Mouse (Mus musculus) midbrain, embryonic 12.5 days (tissue): ENCODE results near the gene Slc41a2. TPM values are rescaled to one million over a fixed set of nuclear protein-coding genes. Genes with fewer than 3 reads are reported as not detected.

Experiments
- polyA plus RNA-seq: library from polyadenylated mRNA; unstranded; fragments of >200 nt; fragmentation: Nextera tagmentation; extraction: Ambion mirVana; gene quantifications from 2 replicates; pipeline ENCODE4 v1.2.1, GENCODE M21; 2016

Gene Slc41a2
- polyA plus RNA-seq, 1 experiment from 2014 or later, result 2.3 TPM

Other genes with a start within 250 kb of the Slc41a2 start
- gene D10Wsu102e, start 22.3 kb upstream of the Slc41a2 start, polyA plus RNA-seq, result 1.1 and 1.2 TPM in 2 replicates
- gene Aldh1l2, start 196.3 kb upstream of the Slc41a2 start, polyA plus RNA-seq, result 11.4 and 12.1 TPM in 2 replicates
- 37.9 and 38.3 TPM in 2 replicates for gene Washc4, start 205.9 kb upstream of the Slc41a2 start, polyA plus RNA-seq